Mouse (Mus musculus) bone marrow macrophage, adult 2 months (primary cell): ENCODE results near the gene Tfap2a. TPM values are rescaled to one million over a fixed set of nuclear protein-coding genes. Genes with fewer than 3 reads are reported as not detected.
A peak's percentile ranks its signal among the peaks of the same experiment; 100 is the strongest.

ENCODE experiments used
- H3K27ac ChIP-seq: 2 replicates; pipeline ENCODE4 v1.5.1; 2012; ENCODE audit warnings: low read depth, low read length; ENCODE audit not compliant: insufficient read depth
- H3K4me1 ChIP-seq: 2 replicates; pipeline ENCODE4 v1.6.1; 2012; ENCODE audit warnings: low read length; ENCODE audit not compliant: control insufficient read depth, insufficient read depth
- H3K4me3 ChIP-seq: 2 replicates; pipeline ENCODE4 v1.5.1; 2012; ENCODE audit warnings: mild to moderate bottlenecking, low read length, moderate library complexity; ENCODE audit not compliant: insufficient read depth
- CTCF ChIP-seq: IDR thresholded peaks from 2 replicates; pipeline ENCODE4 v1.5.1; 2012; ENCODE audit warnings: low read depth, mild to moderate bottlenecking, low read length, moderate library complexity
- POLR2A ChIP-seq: IDR thresholded peaks from 2 replicates; pipeline ENCODE4 v1.6.1; 2012; ENCODE audit warnings: mild to moderate bottlenecking, low read depth, low read length, borderline replicate concordance
- polyA plus RNA-seq: library from polyadenylated mRNA; stranded (reverse); fragments of >200 nt; gene quantifications from 2 replicates; pipeline ENCODE4 v1.2.4, GENCODE M21; 2012; ENCODE audit not compliant: missing spikeins, insufficient read depth, insufficient read length

Tfap2a gene
- polyA plus RNA-seq, 1 experiment = not detected

DNA sequence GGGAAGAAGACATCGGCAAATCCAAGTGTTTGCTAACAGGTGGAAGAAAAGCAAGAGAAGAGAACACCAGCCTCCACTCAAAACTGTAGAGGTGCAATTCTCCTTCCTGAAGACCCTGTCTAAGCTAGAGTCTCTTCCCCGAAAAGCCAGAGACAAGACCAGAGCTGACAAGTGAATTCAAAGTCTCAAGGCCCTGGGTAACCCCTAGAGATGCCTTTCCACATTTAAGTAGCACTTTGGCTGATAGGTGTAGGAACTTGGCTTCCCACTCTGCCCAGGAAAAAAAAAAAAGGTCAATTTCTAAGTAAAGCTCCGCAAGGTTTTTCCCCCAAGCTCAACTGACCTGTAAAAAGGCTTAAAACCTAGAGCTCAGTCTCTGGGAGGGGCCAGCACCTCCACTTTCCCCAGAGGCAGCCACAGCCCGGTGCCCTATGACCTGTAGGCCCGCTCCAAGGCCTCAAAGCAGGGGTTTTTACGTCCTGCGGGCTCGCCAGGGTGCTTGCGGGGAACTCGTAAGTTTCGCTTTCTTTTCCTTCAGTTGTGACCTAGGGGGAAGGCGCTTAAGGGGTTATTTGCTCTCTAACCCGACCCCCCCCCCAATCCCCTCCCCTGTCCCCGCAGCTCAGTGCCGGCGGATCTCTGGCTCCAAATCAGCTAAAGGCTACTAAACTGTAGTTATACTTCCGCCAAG lies 2.6 kb downstream of the Tfap2a start:
- TF ChIP-seq CTCF (no peak), POLR2A (no peak)
- H3K4me1 ChIP-seq = peaks cover 2% of the 10 kb centered on the region; the same call in 1 of the 2 replicates
- no peak overlapping the region for H3K4me3 ChIP-seq
- no peak overlapping the region for H3K27ac ChIP-seq

DNA sequence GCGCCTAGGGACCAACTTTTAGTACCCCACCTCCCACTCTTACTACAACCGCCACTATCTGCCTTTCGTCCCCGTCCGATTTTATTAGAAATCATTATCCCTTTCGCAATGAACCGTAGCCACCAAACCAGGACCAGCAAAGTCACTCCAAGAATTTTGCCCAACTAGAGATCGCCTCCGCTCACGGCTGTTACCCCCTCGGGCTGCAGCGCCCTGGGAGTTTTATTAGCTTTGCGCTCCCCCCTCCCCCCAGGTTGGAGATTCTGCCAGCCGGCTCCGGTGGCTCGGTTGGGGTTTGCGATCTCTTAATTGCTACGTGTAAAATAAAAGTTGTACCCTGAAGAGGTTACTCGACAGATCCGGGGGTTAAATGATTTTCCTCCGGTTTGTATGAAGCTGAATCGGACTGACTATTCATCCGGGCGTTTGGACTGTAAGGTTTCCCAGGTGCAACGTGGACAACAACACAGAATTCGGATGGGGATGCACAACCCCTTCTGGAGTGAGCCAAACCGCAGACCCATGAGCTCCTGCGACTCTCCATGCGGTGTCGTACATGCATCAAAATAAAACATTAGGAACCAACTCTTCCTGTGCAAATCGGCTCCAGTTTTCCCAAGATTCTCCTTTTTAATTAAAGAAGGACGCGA lies 3.7 kb downstream of the Tfap2a start:
- no peak overlapping the region for H3K4me3 ChIP-seq
- H3K27ac ChIP-seq = no peak overlapping the region
- H3K4me1 ChIP-seq = peaks cover 2% of the 10 kb centered on the region; the same call in 1 of the 2 replicates
- no peak for TF ChIP-seq CTCF
- no peak for TF ChIP-seq POLR2A

DNA sequence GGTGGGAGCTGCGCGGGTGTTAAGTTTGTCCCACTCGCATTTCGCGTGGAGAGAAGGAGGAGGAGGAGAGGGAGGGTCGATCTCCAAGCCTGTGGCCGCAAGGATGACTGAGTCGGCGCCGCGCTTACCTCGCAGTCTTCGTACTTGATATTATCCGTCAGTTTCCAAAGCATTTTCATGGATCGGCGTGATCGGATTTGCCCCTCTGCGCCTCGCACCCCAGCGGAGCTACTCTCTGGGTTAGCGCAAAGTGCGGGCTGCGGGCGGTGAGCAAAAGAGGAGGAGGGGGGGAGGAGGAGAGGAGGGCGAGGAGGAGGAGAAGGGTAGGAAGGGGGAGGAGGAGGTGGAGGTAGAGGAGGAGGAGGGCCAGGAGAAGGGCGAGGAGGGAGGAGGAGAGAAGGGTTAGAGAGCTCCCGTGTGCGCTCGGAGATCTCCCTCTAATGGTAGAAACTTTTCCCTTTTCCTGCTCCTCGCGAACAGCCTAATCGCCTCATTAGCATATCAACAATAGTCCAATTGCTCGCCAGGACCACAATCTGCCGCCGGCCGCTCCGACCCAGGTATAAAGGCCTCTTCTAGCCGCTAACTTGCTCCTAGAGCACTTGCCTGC lies 4.5 kb downstream of the Tfap2a start:
- peak overlapping the region; percentile 54 for H3K4me3 ChIP-seq
- TF ChIP-seq CTCF (no peak), POLR2A (no peak)
- H3K27ac ChIP-seq = no peak overlapping the region
- H3K4me1 ChIP-seq = peaks cover 2% of the 10 kb centered on the region; the same call in 1 of the 2 replicates

DNA sequence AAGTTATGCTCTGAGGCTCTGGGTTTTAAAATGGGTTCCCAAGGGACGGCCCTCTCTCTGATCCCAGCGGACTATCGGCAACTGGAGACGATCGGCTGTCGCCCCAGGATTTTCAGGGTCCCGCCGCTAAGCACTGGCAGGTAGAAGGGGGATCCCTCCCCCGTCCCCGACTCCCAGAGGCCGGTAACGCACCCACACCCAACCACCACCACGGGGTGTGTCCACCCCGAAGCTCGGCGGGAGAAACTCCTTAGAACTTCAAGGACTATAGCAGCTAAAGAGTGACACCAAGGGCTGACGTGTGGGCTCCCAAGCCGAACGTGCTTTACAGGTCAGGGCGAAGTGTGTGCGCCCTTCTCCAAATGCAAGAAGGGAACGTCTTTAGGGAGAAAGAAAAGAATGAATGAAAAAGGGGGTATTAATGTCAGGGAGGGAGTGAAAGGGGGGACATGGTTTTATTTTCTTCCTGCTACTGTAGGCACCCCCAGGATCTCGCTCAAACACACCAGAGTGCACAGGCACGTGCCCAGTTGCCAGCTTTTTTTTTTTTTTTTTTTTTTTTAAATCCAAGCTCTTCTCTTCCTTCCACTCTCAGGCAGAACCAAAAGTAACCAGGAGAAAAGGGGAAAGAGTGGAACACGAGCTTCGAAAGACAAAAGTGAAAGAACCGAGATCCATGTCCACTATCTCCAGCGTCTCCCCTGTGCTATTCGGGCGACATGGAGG lies 5.2 kb downstream of the Tfap2a start:
- Histone ChIP-seq H3K4me1 (peaks cover 2% of the 10 kb centered on the region; the same call in 1 of the 2 replicates), H3K27ac (no peak overlapping the region), H3K4me3 (peak overlapping the region; percentile 54)
- no peak for TF ChIP-seq CTCF
- no peak for TF ChIP-seq POLR2A

DNA sequence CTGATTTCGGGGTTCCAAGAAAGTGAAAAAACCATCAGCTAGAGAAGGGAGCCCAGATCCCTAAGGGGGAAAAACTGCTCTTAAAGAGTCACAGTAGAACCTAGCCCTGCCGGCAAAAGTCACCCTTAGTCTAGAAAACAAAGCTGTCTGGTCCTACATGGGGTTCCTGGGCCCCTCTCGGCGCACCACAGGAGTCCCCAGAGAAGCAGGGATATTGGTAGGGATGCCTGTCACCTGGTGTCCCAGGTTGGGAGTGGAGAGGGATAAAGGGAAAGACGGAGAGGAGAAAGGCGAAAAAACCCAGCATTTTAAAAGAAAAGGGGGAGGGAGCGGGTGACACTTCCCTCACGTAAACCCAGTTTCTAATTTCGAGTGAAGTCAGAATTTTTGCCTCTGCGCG lies 6.1 kb downstream of the Tfap2a start:
- H3K4me3 ChIP-seq = no peak overlapping the region
- H3K4me1 ChIP-seq = no peaks in the 10 kb centered on the region
- no peak overlapping the region for H3K27ac ChIP-seq
- no peak for TF ChIP-seq CTCF
- no peak for TF ChIP-seq POLR2A

DNA sequence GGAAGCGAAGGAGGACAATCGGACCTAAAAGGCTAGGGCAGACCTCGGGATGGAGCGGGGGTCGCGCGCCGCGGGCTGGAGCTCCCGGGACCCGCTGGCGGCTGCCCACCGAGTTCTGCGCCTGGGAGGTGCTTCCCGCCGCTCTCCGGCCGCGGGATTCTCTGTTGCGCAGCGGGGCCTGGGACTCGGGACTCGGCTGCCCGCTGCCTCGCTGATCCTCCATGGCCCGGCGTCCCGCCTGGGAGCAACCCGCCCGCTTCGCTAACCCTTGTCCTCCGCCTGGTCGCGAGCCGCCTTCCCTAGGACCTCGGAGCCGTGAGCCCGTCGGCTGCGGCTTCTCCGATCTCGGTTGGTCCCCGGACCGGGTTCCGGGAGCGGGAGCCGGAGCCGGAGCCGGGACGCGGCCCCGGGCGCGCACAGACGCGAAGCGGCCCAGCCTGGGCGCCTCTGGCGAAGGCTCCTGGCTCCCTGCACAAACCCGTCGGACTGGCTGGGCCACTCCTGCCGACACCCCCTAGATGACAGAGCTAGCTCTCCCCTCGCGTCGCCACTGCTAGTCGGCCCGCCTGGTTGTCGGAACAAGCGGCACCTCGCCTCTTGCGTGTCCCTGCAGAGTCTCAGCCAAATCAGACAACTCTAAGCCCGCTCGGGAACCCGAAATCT lies 6.9 kb downstream of the Tfap2a start:
- Histone ChIP-seq H3K4me3 (peak overlapping the region; percentile 74), H3K4me1 (no peaks in the 10 kb centered on the region), H3K27ac (no peak overlapping the region)
- TF ChIP-seq CTCF (no peak), POLR2A (no peak)

DNA sequence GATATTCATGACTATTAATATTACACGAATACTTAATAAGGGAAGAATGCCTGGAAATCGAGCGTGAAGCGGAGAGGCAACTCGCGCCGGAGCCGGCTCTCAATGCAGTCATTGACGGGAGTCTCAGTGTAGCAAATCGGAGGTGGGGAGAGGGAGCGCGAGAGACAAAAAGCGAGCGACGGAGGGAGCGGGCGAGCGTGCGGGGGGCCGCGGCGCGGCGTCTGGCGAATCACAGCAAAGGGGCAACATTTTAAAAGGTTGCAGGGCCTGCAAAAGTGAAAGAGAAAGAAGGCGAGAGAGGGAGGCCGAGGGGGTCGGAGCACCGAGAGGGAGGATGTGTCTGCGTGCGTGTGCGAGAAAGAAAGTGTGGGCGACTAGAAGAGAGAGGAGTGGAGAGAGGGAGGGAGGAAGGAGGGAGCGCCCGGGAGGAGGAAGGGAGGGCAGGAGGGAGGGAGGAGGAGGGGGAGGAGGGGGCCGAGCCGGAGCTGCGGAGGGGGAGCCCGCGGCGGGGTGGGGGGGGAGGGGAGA lies 7.5 kb downstream of the Tfap2a start:
- Histone ChIP-seq H3K27ac (no peak overlapping the region), H3K4me1 (no peaks in the 10 kb centered on the region), H3K4me3 (peak overlapping the region; percentile 74)
- TF ChIP-seq POLR2A (no peak), CTCF (no peak)

DNA sequence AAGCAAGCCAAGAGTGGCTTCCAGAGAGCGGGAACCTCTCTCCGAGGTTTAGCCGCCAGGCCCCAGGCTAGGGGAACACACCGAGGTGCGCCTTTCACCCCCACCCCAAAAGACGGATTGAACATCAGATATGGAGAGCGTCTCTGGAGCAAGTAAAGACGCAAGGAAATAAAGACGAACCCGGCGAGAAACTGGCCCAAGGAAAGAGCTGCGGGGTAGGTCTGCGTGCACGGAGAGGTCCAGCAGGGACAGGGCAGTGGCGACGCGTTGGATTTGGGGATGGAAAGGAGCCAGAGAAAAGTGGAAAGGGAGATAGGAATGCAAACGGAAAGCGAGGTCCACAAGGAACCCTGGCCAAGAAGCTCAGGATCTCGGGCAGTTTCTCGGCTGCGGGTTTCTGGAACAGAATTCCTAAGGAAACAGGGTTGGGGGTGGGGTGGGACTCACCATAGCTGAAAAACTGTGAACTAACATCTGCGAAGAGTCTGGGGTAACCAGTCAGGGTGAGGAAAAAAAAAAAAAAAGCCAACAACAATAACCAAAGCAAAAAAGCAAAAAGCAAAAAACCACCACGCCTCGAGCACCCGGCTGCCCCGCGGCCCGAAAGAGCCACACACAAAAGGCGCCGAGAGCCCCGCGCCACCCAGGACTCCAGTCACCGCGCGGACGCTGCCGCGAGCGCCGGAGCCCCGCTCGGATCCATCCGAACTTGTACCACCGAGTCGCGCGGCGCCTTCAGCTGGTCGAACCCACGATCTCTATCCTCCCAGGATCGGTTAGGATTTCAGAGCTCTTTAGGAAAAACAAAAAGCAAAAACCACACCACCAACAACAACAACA lies 8.4 kb downstream of the Tfap2a start:
- Histone ChIP-seq H3K4me1 (no peaks in the 10 kb centered on the region), H3K4me3 (peak overlapping the region; percentile 74), H3K27ac (no peak overlapping the region)
- TF ChIP-seq POLR2A (no peak), CTCF (no peak)

DNA sequence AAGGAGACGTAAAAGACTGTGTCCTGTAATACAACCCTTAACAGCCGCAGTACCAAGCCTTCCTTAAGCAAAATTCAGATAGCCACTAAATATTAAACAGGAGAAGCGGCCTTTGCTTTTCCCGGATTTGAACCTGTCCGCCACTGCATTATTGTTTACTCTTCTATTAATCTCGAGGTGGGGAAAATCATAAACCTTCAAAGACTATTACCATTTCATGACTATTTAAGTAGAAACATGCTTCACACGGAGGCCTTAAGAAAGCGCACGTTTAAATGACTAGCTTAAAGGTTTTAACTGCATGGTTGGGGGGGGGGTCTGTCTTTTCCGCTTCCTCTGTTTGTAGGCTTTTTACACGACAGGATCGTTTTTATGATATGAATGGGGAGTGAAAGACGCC lies 9.1 kb downstream of the Tfap2a start:
- no peaks in the 10 kb centered on the region for H3K4me1 ChIP-seq
- TF ChIP-seq POLR2A (no peak), CTCF (no peak)
- H3K4me3 ChIP-seq = no peak overlapping the region
- no peak overlapping the region for H3K27ac ChIP-seq
